Mouse (Mus musculus): ENCODE measurements around the gene Mrc2. TPM values are rescaled to one million over a fixed set of nuclear protein-coding genes. Genes with fewer than 3 reads are reported as not detected.

Gene Mrc2
- not detected for polyA plus RNA-seq (2017; shearing (Covaris generic))

GRCm38 (mm10) chr11:105292124-105293071 lies at the start of gene Mrc2:
Gene Mrc2, plus strand, starts transcription at chr11:105292643.

Other genes starting within 250 kb of the Mrc2 start
- gene Efcab3, start 229.1 kb upstream of the Mrc2 start, polyA plus RNA-seq (2017; shearing (Covaris generic)) = not detected
- gene Mettl2, start 166.2 kb upstream of the Mrc2 start, polyA plus RNA-seq (2017; shearing (Covaris generic)) = 10 to 100 TPM; 15.3 to 21.3 TPM
- not detected for gene Gm10842, start 145.8 kb upstream of the Mrc2 start, polyA plus RNA-seq (2017; shearing (Covaris generic))
- 10 to 100 TPM; 23.8 to 28.6 TPM for gene Tlk2, start 113.8 kb upstream of the Mrc2 start, polyA plus RNA-seq (2017; shearing (Covaris generic))
- gene March10, start 164.1 kb downstream of the Mrc2 start, polyA plus RNA-seq (2017; shearing (Covaris generic)) = not detected

Data from activated CD4-positive, CD25-positive, alpha-beta regulatory T cell (primary cell).